Mouse (Mus musculus): ENCODE data around the gene Zmat5. TPM values are rescaled to one million over a fixed set of nuclear protein-coding genes. Genes with fewer than 3 reads are reported as not detected.
"Not testable (repeated sequence)": the region's sequence is repeated elsewhere in the genome, so short reads cannot be mapped to it uniquely, and the experiment has no call there.

Zmat5 gene
- total RNA-seq, 2 experiments from 2014 or later: 25.3 to 28.5 TPM

DNA sequence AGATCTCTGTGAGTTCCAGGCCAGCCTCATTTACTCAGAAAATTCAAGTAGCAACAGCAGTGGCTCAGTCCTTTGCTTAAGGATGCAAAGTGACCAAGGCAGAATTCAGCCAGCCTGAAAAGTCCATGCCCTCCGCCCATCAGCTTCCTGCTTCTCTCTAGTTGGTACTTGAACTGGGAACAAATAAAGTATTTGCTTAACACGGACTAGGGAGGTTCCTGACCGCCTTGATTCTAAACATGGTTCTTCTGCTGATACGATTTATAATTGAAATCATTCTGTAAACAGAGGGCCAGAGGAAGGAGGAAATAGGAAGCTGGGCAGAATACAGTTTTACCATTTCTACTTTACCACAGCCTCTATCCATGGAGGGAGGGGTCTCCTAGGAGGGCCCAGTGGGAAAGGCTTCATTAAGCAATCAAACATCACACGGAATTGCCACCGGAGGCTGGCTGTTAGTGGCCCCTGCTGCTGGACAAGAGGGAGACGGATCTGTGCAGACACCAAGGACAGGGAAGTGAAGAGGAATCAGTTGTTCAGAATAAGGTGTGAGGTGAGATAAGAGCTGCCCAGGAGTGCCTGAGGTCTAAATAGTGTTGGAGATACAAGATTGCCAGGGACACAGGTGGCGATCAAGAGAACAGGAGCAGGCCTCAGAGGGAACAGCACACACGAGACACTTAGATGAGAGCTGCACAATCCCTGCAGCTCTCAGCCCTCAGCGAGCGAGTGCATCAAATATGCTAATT lies 15.7 kb upstream of the Zmat5 start:
- no peak for DNase-seq (ENCODE audit: low spot score in 2 of 2)

DNA sequence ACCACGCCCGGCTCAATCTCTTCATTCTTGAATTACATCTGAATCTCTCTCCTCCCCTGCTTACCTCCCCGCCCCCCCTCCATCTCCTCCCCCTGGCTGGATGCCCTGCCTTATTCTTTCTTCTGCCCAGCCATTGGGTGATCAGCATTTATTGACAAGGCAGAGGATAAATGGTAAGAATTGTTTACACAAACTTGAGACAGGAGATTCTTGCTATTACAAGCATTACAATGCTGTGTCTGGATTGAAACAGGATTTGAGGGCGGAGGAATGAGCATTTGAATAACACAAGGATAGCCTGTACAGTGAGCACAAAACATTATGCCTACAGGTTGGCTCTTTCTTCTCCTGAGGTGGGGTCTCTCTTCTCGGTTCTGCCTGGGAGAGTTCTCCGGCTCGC lies 14.1 kb upstream of the Zmat5 start:
- DNase-seq (ENCODE audit: low spot score in 2 of 2): no peak

DNA sequence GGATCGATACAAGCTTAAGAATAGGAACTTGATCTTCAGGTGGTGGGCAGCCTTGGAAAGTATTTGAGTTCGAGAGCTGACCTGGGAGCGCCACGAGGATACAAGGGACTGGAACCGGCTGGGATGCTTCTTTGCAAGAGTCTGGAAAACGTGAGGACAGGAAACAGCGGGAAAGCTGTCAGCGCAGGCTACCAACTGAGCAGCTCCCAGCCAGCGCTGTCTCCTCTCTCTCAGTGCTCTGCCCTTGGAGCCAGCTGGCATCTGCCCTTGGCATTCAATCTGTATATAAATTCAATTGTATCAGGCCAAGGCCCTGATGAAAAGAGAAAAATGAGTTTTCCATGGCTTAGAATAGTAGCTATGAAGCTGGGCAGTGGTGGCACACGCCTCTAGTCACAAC lies 13.3 kb upstream of the Zmat5 start:
- no peak for DNase-seq (ENCODE audit: low spot score in 2 of 2)

DNA sequence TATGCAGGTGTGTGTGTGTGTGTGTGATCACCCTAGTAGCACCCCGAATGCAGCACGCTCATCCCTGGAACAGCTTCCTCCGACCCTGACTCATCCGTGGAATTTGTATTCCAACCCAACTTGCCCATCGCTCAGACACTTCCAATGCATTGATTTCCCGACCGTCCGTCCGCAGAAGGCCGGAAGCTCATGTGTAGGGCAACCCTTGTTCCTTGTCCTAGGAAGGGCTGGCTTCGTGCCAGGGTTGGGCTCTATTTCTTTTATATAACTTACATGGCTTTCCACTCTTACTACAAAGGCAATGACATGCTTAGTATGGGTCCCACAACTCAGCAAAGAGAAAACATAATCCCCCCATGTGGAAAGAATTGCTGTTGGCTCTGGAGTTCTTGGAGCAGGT lies 12.3 kb upstream of the Zmat5 start:
- no peak for DNase-seq (ENCODE audit: low spot score in 2 of 2)

DNA sequence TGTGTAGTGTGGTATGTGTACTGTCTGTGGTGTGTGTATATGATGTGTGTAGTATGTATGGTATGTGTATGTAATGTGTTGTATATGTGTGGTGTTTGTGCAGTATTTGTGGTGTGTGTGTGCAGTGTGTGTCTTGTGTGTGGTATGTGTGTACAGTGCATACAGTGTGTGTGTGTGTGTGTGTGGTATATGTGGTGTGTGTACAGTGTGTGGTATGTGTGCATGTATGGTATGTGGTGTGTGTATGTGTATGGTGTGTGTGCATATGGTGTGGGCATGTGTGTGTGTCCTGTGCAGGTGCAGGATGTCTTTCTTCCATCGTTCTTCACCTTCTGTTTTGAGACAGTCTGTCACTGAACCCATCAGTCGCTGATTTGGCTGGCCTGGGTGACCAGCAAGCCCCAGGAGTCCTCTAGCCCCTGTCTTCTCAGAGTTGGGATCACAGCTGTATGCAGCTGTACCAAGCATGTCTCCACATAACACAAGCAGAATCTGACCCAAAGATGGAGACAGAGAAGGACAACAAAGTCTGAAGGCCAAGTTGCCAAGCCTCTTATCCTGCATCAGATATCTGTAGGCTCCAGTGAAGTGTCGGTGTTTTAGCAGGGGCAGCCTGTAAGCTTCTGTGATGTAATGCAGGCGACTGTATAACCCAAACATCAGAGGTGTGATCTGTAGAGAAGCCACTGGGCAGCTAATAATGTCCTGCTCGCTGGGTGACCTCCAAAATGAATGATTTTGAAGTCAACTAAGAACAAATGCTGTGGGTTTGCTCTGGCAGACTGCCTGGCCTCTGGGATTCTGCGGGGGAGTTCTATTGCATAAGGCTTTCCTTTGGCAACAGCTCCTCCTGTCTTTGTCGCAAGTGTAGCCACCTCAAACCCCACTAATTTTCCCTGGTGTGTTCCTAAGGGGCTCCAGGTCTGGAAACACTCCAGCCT lies 7.2 kb upstream of the Zmat5 start:
- peak; percentile 74 to 85 for DNase-seq (ENCODE audit: low spot score in 2 of 2)

DNA sequence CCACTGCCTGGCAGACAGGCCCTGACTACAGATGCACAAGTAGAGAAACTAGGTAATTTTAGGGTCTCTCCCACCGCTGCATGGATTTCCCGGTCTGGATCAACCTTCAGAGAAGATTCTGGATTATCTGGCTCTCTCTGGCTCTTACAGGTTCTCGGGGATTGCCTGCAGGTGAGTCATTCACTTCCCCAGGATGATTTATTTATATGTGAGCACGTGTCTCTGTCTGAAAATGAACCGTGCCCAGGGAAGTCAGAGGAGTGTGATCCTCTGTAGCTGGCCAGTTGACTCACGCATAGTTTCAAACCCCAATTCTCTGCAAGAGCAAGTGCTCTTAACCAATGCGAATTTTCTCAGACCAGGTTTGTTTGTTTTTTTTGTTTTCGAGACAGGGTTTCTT lies 3.8 kb upstream of the Zmat5 start:
- DNase-seq (ENCODE audit: low spot score in 2 of 2): no peak

DNA sequence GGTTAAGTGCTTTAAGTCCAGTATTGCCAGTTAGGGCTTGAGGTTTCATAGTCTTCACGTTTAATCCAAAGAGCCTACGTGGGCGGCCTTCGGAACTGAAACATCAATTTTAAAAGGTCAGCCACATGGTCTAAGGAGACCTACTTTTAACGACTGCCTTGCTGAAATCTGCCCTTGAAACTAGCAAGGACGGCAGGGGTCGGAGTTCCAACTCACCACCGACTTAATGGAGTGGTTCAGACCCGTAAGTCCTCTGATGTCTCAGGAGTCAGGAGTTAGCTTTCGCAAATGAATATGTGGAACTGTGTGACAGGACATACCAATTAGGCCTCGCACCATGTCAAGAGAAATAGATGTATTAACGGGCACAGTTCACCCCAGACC lies 798 bp upstream of the Zmat5 start:
- no peak for DNase-seq (ENCODE audit: low spot score in 2 of 2)

DNA sequence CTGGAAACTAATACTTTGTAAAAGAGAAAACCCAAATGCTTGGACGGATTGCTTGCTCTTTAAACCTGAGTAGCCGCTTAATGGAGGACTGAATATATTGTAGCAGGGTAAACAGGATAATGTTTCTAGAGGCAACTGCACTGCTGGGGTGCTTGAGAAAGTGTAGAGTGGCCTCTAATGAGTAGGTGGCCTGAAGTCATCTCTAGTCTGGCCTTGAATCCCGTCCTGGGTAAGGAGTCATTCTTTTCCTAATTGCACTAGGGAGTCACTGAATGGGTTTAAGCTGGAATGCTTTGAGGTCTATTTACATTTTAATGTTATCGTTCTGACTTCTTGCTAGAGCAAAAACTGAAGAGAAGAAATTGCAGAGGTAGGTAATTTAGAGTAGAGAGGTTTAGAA lies 700 bp downstream of the Zmat5 start:
- no peak for DNase-seq (ENCODE audit: low spot score in 2 of 2)

DNA sequence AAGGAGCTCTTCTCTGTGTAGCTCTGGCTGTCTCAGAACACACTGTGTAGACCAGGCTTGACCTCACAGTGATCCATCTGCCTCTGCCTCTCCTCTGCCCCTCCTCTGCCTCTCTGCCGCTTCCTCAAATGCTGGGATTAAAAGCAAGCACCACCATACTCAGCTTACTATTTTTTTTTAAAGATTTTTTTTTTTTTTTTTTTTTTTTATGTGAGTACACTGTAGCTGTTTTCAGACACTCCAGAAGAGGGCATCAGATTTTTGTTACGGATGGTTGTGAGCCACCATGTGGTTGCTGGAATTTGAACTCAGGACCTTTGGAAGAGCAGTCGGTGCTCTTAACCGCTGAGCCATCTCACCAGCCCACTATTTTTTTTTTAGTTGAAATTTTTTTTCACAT lies 5.7 kb downstream of the Zmat5 start:
- not testable (repeated sequence) for DNase-seq (ENCODE audit: low spot score in 2 of 2)

DNA sequence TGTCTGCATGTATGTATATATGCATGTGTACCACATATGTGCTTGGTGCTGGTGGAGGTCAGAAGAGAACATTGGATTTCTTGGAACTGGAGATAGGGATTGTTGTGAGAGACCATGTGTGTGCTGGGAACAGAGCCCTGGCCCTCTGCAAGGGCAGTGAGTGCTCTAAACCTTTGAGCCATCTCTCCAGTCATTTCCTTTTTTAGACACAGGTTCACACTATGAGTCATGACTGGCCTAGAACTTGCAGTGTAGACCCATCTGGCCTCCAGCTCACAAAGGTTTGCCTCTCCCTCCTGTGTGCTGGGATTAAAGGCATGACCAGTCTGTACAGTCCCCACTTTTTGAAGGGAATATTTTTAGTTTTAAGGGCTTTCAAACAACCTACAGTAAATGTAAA lies 8.3 kb downstream of the Zmat5 start:
- DNase-seq (ENCODE audit: low spot score in 2 of 2): no peak

DNA sequence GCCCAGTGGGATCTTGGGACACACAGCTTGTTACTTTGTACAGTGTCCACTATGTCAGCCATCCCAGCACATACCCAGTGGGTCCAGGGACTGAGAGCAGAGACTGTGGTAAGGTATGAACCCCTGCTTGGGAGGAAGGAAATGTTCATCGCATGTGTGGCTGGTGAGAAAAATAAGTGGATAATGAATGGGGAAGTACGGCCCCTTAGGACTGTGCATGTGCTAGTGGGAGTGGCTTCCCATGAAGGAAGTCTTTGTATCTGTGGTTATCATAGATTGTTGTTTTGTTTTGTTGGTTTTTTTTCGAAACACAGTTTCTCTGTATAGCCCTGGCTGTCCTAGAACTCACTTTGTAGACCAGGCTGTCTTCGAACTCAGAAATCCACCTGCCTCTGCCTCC lies 10.2 kb downstream of the Zmat5 start:
- no peak for DNase-seq (ENCODE audit: low spot score in 2 of 2)

DNA sequence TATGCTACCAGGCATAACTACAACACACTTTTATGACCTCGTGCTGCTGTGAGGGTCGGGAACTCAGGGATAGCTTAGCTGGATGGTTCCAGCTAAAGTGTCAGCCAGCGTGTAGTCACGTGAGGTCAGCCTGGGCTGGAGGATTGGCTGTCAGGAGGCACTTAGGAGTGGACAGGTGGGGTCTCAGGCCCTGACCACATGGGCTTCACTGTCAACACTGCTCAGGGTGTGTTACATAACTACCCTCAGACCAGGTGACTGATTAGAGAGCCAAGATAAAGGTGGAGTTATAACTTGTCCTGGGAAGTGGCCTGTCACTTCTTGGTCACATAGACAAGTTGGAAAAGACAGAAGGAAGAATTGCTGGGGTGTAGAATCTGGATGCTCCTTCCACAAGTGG lies 11.1 kb downstream of the Zmat5 start:
- no peak for DNase-seq (ENCODE audit: low spot score in 2 of 2)

DNA sequence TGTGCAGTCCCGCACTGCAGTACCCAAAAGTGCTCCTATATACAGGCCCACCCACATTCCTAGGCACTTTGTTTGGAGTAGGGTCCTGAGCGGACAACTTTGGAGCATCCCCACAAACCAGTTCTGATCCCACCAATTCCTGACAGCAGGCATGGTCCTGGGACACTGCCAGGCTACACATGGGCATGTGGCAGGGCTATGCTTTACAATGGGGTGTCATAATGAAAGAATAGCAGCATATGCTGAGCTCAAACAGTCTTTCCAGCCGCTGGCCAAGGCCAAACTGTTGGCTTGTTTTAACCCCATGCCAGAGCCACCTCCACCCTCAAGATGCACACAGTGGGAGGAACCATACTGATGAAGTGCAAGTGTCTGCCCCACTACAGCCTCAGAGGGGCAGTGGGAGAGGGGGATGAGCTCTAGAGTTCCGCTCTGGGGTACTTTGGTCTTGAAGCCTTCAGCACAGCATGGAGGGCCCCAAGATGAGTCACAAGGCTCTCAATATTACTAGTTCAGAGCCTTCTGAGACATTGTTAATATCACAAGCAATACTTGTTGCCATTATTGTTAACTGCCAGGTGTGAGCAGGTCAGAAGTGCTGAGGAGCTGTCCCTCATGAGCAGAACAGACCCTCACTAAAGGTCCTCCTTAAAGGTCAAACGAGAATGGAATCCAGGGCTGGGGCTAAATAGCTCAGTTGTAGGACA lies 12.2 kb downstream of the Zmat5 start:
- no peak for DNase-seq (ENCODE audit: low spot score in 2 of 2)

DNA sequence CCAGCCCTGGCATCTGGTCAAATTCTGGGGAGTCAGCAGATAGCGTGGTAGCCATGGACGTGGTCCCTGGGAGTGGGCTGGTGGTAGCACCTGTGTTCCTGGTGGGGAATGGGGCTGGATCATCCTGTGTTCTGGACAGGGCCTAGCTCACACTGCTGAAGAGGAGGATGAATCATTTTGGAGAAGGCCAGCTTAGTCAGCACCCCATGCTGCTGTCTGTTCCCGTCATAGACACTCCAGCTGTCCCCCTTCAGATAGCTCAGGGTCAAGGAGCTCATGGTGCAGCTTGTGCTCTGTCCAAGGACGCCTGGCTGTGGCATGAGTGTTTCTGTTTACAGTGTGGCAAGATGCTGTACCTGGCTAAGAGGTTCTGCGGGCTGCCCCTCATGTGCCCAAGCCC lies 14.1 kb downstream of the Zmat5 start:
- peak in 1 of 2 experiments; percentile 43 for DNase-seq (ENCODE audit: low spot score in 2 of 2)

DNA sequence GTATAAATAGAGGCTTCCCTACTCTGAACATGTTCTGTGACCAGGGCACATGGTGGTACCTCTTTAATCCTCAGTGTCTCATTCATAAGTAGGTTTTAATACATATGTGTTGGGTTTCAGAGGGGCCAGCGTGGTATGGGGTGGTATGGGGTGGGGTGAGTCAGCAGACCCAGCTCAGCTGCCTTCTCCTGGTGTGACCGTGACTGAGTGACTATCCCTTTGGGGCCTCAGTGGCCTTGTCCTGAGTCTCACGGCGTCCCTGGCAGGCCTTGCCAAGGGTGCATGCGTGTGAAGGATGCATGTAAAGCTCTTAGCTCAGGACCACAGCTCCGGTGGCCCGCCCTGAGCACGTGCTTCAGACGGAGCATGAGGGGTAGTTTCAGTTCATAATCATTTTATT lies 15.5 kb downstream of the Zmat5 start:
- no peak for DNase-seq (ENCODE audit: low spot score in 2 of 2)

DNA sequence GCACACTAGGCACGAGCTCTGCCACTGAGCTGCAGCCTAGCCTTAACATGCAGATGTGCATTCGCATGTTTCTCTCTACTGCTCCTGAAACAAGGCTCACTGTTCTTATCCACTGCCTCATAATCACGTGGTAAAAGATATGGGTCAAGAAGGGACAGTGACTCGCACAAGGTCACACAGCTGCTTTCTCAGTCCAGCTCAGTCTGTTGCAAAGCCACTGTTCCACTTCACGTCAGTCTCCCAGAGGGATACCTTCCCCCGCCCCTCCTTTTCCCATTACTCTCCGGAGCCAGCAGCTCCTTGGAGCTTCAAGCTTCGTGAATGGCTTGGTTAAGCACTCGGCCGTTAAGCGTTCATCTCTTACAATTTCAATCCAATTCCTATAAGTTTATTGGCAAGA lies 15.9 kb downstream of the Zmat5 start:
- DNase-seq (ENCODE audit: low spot score in 2 of 2): no peak

DNA sequence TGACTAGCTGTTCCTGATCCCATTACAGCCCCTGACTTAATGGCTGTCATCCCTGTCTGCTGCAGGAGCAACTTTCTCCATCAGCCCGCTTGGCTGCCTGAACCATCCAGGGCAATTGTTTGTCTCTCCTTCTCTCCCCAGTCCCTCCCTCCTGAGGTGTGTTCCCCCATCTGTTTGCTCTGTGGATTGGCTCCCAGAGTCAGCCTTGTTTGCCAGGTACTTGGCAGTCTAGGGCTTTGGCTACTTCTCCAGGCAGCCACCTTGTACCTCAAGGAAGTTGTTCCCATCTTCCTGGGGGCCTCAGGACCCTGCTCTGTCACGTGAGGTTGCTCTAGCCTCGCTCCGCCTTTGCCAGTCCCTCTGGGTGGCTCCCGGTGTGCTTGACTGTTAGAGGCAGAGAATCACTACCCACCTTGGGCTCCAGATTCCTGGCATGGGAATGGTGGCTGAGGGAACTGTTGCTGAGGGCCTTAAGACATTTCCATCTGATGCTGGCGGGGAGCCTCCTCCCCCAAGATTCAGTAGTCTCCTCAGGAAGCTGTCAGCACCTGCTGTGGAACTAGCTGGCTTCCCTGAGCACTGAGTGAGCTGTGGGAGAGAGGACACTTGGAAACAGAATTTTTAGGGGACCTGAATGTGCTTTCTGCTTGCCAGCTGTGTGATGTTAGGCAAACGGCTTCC lies 16.6 kb downstream of the Zmat5 start:
- no peak for DNase-seq (ENCODE audit: low spot score in 2 of 2)

DNA sequence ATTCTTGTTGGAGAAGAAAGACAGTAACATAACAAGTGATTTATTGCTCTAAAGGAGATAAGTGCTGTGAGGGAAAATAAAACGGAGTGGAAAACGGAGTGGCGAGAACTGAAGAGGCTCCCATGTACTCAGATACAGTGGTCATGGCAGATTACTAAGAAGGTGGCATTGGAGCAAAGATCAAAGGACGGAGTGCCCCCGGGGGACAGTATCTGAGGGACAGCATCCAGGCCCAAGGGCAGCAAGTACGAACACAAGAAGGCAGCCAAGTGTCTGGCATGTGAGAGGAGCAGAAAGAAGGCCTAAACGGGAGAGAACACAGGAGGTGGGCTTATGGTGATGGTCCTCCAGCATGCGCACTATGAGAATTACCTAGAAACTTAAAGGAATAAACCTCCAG lies 17.2 kb downstream of the Zmat5 start:
- DNase-seq (ENCODE audit: low spot score in 2 of 2): no peak

DNA sequence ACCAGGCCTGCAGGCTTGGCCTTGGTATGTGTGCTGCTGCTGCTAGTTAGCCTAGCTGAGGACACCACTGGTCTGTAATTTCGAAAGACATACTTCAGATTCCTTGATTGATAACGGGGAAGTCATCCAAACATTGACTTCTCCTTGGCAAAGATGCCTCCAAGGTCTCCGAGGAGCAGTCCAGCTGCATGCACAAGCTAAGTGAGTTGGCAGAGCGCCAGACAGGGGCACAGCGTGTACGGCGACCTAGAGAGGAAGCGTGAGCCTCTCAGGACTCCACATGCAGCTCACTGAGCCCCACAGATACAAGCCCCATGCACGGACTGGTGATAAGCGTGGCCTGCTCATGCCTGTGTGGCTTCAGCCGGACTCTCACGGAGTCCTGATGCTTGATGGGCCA lies 25.1 kb downstream of the Zmat5 start:
- no peak for DNase-seq (ENCODE audit: low spot score in 2 of 2)

DNA sequence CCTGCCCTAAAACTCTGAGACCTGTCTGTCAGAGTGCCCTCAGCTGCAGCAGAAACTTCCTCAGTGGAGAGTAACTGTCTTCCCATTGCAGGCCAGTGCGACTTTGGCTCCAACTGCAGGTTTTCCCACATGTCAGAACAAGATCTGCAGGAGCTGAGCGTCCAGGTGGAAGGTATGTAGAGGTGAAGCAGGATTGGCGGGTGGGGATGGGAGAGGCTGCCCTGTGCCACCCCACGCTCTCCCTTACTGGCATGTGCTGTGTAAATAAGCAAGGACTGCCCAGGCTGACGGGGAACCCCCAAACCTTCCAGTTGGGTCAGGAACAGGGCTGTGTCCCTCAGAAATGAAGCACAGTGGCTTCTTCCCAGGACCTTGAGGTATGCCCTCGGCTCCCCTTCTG lies 25.6 kb downstream of the Zmat5 start:
- no peak for DNase-seq (ENCODE audit: low spot score in 2 of 2)

DNA sequence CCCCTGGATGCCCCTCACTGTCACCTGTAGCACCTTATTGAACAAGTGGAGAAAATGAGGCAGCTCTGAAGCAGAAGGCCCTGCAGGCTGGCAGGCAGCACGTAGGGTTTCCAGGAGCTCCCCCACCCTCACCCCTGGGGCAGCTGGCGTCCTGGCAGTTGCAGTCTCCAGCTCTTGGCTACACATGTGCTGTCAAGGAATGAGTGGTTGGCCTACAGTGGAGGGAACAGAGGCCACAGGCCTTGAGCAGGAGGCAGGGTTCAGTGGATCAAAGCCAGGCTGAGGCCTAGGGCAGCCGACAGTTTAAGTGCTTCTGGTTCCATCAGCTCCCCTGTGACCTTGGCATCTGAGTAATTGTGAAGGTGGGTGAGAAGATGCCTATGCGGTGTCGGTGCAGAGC lies 26.4 kb downstream of the Zmat5 start:
- no peak for DNase-seq (ENCODE audit: low spot score in 2 of 2)
